Mouse (Mus musculus): ENCODE results near the gene Pxn.

- TF ChIP-seq CTCF (IDR thresholded peaks at IDR 0.05) (no peak), EP300 (IDR thresholded peaks at IDR 0.05) (no peak)
Observed at GRCm38 (mm10) chr5:115514346-115514745, 7.9 kb downstream of the Pxn start.

Data from lung, postnatal 0 days (tissue).